Mouse (Mus musculus) embryonic fibroblast, embryonic 13.5 days (primary cell): ENCODE measurements around the gene 1700069L16Rik.

Experiments
- CTCF ChIP-seq: IDR thresholded peaks from 2 replicates; pipeline ENCODE4 v1.5.1; 2011; ENCODE audit warnings: mild to moderate bottlenecking, control low read depth, low read length, moderate library complexity, borderline replicate concordance; ENCODE audit not compliant: insufficient read depth
- POLR2A ChIP-seq: IDR thresholded peaks from 2 replicates; pipeline ENCODE4 v1.6.1; 2011; ENCODE audit warnings: low read depth, mild to moderate bottlenecking, control low read depth, low read length, moderate library complexity

DNA sequence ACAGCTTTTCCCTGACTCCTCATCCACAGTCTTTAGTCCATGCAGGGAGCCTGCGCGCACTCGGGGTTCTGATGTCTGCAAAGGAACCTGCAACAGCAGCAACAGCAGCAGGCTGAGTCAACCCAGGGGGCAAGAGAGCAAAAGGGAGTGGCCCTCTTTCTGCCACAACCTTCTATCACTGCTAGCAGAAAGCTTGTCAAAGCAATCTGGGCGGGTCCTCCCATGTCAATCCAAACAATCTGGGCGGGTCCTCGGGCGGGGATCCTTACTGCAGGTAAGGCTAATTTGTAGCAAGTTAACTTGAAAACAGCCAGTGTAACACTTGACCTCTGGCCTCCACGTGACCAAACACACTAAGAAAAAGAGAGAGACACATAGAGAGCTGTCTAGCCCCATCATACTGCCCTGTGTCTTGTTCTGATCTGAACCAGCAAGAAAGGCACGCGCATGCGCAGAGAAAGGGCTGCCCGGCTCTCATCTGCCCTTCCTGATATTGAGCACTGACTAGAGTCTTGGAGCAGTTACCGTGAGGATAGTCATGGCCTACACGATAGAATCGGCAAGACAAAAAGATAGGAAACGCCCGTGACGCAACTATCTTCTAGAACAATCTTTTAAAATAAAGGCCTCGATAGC, 24.1 kb downstream of the 1700069L16Rik start:
- TF ChIP-seq POLR2A (no peak), CTCF (no peak)
